Mouse (Mus musculus): ENCODE measurements around the gene Iqgap3. TPM values are rescaled to one million over a fixed set of nuclear protein-coding genes. Genes with fewer than 3 reads are reported as not detected.

Gene Iqgap3
- polyA plus RNA-seq, 1 experiment: 0.81 TPM

GRCm38 (mm10) chr3:88090616-88091015, 8.8 kb downstream of the Iqgap3 start:
- TF ChIP-seq CTCF (conservative IDR thresholded peaks at IDR 0.05; ENCODE audit: insufficient read depth, insufficient read length, low read depth, low read length): no peak
- TF ChIP-seq POLR2A (IDR thresholded peaks at IDR 0.05; ENCODE audit: low read depth, low read length): no peak
- H3K4me3 ChIP-seq (ENCODE audit: insufficient read depth, low read depth, low read length): no peak overlapping the region
- H3K4me1 ChIP-seq (ENCODE audit: control insufficient read depth, insufficient read depth, low read length): no peaks in the 10 kb centered on the region
- 94% methylated on average over 6 of the region's 6 CpGs for WGBS
- H3K27ac ChIP-seq (ENCODE audit: insufficient read depth, low read depth, low read length): no peak overlapping the region
- H3K27me3 ChIP-seq (replicated peaks; ENCODE audit: control insufficient read depth, insufficient read depth, low read length): no peaks in the 10 kb centered on the region
- no peak for DNase-seq
- no peaks in the 10 kb centered on the region for H3K36me3 ChIP-seq (ENCODE audit: control insufficient read depth, insufficient read depth, low read length)

GRCm38 (mm10) chr3:88094126-88094525, 12.4 kb downstream of the Iqgap3 start:
- TF ChIP-seq POLR2A (IDR thresholded peaks at IDR 0.05; ENCODE audit: low read depth, low read length) (no peak), CTCF (conservative IDR thresholded peaks at IDR 0.05; ENCODE audit: insufficient read depth, insufficient read length, low read depth, low read length) (no peak)
- no peak overlapping the region for H3K4me3 ChIP-seq (ENCODE audit: insufficient read depth, low read depth, low read length)
- H3K27me3 ChIP-seq (replicated peaks; ENCODE audit: control insufficient read depth, insufficient read depth, low read length): no peaks in the 10 kb centered on the region
- no peaks in the 10 kb centered on the region for H3K4me1 ChIP-seq (ENCODE audit: control insufficient read depth, insufficient read depth, low read length)
- H3K36me3 ChIP-seq (ENCODE audit: control insufficient read depth, insufficient read depth, low read length): no peaks in the 10 kb centered on the region
- no peak for DNase-seq
- 97% methylated on average over 5 of the region's 5 CpGs for WGBS
- no peak overlapping the region for H3K27ac ChIP-seq (ENCODE audit: insufficient read depth, low read depth, low read length)

- WGBS: 76% methylated on average over 6 of the region's 6 CpGs
- no peaks in the 10 kb centered on the region for H3K27me3 ChIP-seq (replicated peaks; ENCODE audit: control insufficient read depth, insufficient read depth, low read length)
- TF ChIP-seq CTCF (conservative IDR thresholded peaks at IDR 0.05; ENCODE audit: insufficient read depth, insufficient read length, low read depth, low read length) (no peak), POLR2A (IDR thresholded peaks at IDR 0.05; ENCODE audit: low read depth, low read length) (no peak)
- no peaks in the 10 kb centered on the region for H3K36me3 ChIP-seq (ENCODE audit: control insufficient read depth, insufficient read depth, low read length)
- DNase-seq: no peak
- no peaks in the 10 kb centered on the region for H3K4me1 ChIP-seq (ENCODE audit: control insufficient read depth, insufficient read depth, low read length)
- no peak overlapping the region for H3K27ac ChIP-seq (ENCODE audit: insufficient read depth, low read depth, low read length)
- H3K4me3 ChIP-seq (ENCODE audit: insufficient read depth, low read depth, low read length): no peak overlapping the region
These were observed 15.9 kb downstream of the Iqgap3 start for GRCm38 (mm10) chr3:88097666-88098065.

GRCm38 (mm10) chr3:88100251-88100650, 18.5 kb downstream of the Iqgap3 start:
- WGBS: 55% methylated on average over 3 of the region's 3 CpGs
- TF ChIP-seq POLR2A (IDR thresholded peaks at IDR 0.05; ENCODE audit: low read depth, low read length) (no peak), CTCF (conservative IDR thresholded peaks at IDR 0.05; ENCODE audit: insufficient read depth, insufficient read length, low read depth, low read length) (no peak)

GRCm38 (mm10) chr3:88101736-88102135, 20.0 kb downstream of the Iqgap3 start:
- Histone ChIP-seq H3K36me3 (ENCODE audit: control insufficient read depth, insufficient read depth, low read length) (no peaks in the 10 kb centered on the region), H3K27me3 (replicated peaks; ENCODE audit: control insufficient read depth, insufficient read depth, low read length) (no peaks in the 10 kb centered on the region), H3K4me3 (ENCODE audit: insufficient read depth, low read depth, low read length) (no peak overlapping the region), H3K4me1 (ENCODE audit: control insufficient read depth, insufficient read depth, low read length) (no peaks in the 10 kb centered on the region), H3K27ac (ENCODE audit: insufficient read depth, low read depth, low read length) (peak overlapping the region; percentile 12; the same call in 1 of the 2 replicates)
- DNase-seq: no peak
- 91% methylated on average over 7 of the region's 7 CpGs for WGBS
- TF ChIP-seq POLR2A (IDR thresholded peaks at IDR 0.05; ENCODE audit: low read depth, low read length): no peak
- TF ChIP-seq CTCF (conservative IDR thresholded peaks at IDR 0.05; ENCODE audit: insufficient read depth, insufficient read length, low read depth, low read length): no peak

More at GRCm38 (mm10) chr3:88100251-88100650, 18.5 kb downstream of the Iqgap3 start:
- H3K4me1 ChIP-seq (ENCODE audit: control insufficient read depth, insufficient read depth, low read length): no peaks in the 10 kb centered on the region
- H3K27me3 ChIP-seq (replicated peaks; ENCODE audit: control insufficient read depth, insufficient read depth, low read length): no peaks in the 10 kb centered on the region
- H3K36me3 ChIP-seq (ENCODE audit: control insufficient read depth, insufficient read depth, low read length): no peaks in the 10 kb centered on the region
- H3K27ac ChIP-seq (ENCODE audit: insufficient read depth, low read depth, low read length): no peak overlapping the region
- no peak overlapping the region for H3K4me3 ChIP-seq (ENCODE audit: insufficient read depth, low read depth, low read length)
- no peak for DNase-seq

GRCm38 (mm10) chr3:88102196-88102595, 20.4 kb downstream of the Iqgap3 start:
- Histone ChIP-seq H3K27ac (ENCODE audit: insufficient read depth, low read depth, low read length) (peak overlapping the region; percentile 76), H3K36me3 (ENCODE audit: control insufficient read depth, insufficient read depth, low read length) (no peaks in the 10 kb centered on the region), H3K4me3 (ENCODE audit: insufficient read depth, low read depth, low read length) (no peak overlapping the region), H3K27me3 (replicated peaks; ENCODE audit: control insufficient read depth, insufficient read depth, low read length) (no peaks in the 10 kb centered on the region), H3K4me1 (ENCODE audit: control insufficient read depth, insufficient read depth, low read length) (no peaks in the 10 kb centered on the region)
- WGBS: 78% methylated on average over 6 of the region's 6 CpGs
- DNase-seq: peak; percentile 58
- no peak for TF ChIP-seq CTCF (conservative IDR thresholded peaks at IDR 0.05; ENCODE audit: insufficient read depth, insufficient read length, low read depth, low read length)
- no peak for TF ChIP-seq POLR2A (IDR thresholded peaks at IDR 0.05; ENCODE audit: low read depth, low read length)

- peak; percentile 56 for DNase-seq
- H3K36me3 ChIP-seq (ENCODE audit: control insufficient read depth, insufficient read depth, low read length): no peaks in the 10 kb centered on the region
- no peaks in the 10 kb centered on the region for H3K4me1 ChIP-seq (ENCODE audit: control insufficient read depth, insufficient read depth, low read length)
- H3K4me3 ChIP-seq (ENCODE audit: insufficient read depth, low read depth, low read length): no peak overlapping the region
- no peaks in the 10 kb centered on the region for H3K27me3 ChIP-seq (replicated peaks; ENCODE audit: control insufficient read depth, insufficient read depth, low read length)
- peak overlapping the region; percentile 76 for H3K27ac ChIP-seq (ENCODE audit: insufficient read depth, low read depth, low read length)
- TF ChIP-seq POLR2A (IDR thresholded peaks at IDR 0.05; ENCODE audit: low read depth, low read length): no peak
- WGBS: 60% methylated on average over 6 of the region's 6 CpGs
These were observed 20.8 kb downstream of the Iqgap3 start for GRCm38 (mm10) chr3:88102611-88103010.

- DNase-seq: no peak
- no peak for TF ChIP-seq CTCF (conservative IDR thresholded peaks at IDR 0.05; ENCODE audit: insufficient read depth, insufficient read length, low read depth, low read length)
- TF ChIP-seq POLR2A (IDR thresholded peaks at IDR 0.05; ENCODE audit: low read depth, low read length): no peak
- H3K27me3 ChIP-seq (replicated peaks; ENCODE audit: control insufficient read depth, insufficient read depth, low read length): no peaks in the 10 kb centered on the region
- H3K4me1 ChIP-seq (ENCODE audit: control insufficient read depth, insufficient read depth, low read length): no peaks in the 10 kb centered on the region
- no peaks in the 10 kb centered on the region for H3K36me3 ChIP-seq (ENCODE audit: control insufficient read depth, insufficient read depth, low read length)
- no peak overlapping the region for H3K27ac ChIP-seq (ENCODE audit: insufficient read depth, low read depth, low read length)
- no peak overlapping the region for H3K4me3 ChIP-seq (ENCODE audit: insufficient read depth, low read depth, low read length)
- WGBS: 97% methylated on average over 4 of the region's 4 CpGs
These were observed 24.4 kb downstream of the Iqgap3 start for GRCm38 (mm10) chr3:88106126-88106525.
